Mouse (Mus musculus) A20 (cell line): ENCODE data around the gene Snw1.
"Not testable (repeated sequence)": the region's sequence is repeated elsewhere in the genome, so short reads cannot be mapped to it uniquely, and the experiment has no call there.

Experiments
- DNase-seq: peaks from one replicate; pipeline ENCODE4 v3.0.0-alpha.2; 2011; ENCODE audit warnings: low read depth, low spot score

Snw1 gene

DNA sequence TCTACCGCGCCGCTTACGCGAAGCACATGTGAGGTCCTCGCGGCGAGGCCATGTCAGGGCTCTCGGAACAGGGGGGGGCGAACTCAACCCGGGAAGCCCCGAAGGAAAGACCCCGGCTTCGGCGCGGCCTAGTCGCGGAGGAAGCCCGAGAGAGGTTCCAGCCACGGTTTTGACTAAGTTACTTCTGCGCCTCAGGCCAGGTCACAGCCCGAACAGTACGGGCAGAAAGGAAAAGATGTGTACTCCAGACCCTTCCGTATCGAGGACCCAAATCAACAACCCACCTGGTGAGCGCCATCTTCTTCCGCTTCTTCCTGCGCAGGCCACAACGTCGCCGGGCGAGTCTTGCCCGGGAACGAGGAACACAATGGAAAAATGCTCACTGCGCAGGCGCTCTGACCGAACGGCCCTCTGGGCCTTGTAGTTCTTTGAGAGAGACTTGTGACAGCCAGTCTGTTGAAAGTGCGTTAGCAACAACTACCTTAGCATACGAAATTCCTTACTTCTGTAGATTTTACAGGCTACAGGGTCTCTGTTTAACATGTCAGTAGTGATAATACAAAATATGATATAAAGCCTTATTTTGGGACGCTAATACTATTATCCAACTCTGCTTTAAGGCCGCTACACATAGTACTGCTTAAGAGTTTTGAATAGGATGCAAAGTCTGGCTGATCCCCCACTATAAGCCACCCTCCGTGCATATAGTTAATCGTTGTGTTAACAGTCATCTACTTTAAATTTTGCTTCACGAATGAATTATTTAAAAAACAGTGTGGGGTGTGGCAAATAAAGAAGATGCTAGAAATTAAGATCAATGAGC is at the start of gene Snw1:
Gene Snw1 (minus strand): TSS at position 311 of the 823 bp plus-strand sequence.
- peak; percentile 96 for DNase-seq

DNA sequence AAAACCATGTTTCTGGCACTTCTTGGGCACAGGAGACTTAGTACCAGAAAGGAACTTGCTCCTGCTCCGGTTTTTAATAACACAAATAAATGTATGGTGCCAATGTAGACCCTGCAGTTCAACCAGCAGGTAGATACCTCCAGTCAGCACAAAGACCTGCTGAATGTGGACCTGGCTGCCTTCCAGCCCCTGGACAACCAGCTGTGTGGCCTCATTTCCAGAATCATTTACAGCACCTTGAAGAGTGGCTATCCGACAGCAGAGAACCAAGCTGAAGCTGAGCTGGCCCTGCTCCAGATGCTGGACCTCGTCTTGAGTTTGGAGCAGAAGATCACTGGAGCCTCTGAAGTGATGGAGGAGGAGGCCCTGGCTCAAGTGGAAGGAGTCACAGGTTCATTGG is 47.5 kb upstream of the Snw1 start:
- not testable (repeated sequence) for DNase-seq

DNA sequence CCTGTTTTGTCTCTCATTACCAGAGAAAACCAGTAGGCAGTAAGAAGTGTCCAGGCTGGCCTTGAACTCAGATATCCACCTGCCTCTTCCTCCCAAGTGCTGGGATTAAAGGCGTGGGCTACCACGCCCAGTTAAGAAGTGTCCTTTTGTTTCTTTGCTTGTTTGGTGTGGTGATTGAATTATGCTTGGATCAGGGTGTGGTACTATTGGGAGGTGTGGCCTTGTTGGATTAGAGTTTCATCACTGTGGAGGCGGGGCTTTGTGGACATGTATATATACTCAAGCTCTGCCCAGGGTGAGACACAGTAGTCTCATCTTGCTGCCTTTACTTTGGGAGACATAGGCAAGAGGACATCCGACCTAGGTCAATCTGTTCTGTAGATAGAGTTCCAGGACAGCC is 41.9 kb upstream of the Snw1 start, which contains the start of gene Gm8300:
Gene Gm8300 (plus strand): TSS at position 301 of the 400 bp plus-strand sequence.
- not testable (repeated sequence) for DNase-seq

GRCm38 (mm10) chr12:87494421-87494820 is 22.3 kb upstream of the Snw1 start, which contains the start of gene Gm5788:
Gene Gm5788 (plus strand): TSS chr12:87494721.
- not testable (repeated sequence) for DNase-seq

- not testable (repeated sequence) for DNase-seq
Measured at GRCm38 (mm10) chr12:87488683-87489082, 16.6 kb upstream of the Snw1 start.

GRCm38 (mm10) chr12:87482482-87482881 is 10.4 kb upstream of the Snw1 start:
- not testable (repeated sequence) for DNase-seq

- DNase-seq, result no peak
Measured at GRCm38 (mm10) chr12:87474756-87475155, 2.7 kb upstream of the Snw1 start.

- no peak for DNase-seq
Measured at GRCm38 (mm10) chr12:87471421-87471963, 582 bp downstream of the Snw1 start.

- DNase-seq, result peak; percentile 67
Measured at GRCm38 (mm10) chr12:87470263-87471136, 1.6 kb downstream of the Snw1 start.

DNA sequence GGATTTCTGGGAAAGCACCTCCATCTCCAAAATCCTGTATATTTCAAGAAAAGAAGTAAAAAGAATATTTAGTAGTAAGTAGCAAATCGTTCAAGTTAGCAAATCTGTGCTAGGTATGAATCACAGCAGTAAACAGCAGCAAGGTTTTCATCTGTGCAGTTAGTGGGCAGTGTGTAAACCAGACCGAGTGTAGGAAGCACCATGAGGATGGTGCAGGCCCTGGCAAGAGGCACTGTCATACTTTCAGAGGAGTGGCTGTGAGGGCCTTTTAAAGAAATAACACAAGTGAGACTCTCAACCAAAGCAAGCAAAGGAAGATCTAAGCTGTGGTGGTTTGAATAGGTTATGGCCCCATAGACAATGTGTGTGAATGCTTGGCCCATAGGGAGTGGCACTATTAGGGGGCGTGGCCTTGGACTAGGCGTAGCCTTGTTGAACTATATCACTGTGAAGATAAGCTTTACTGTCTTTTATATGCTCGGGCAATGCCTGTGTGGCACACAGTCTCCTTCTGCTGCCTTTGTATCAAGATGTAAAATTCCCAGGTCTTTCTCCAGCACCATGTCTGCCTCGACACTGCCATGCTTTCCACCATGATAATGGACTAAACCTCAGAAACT is 7.3 kb downstream of the Snw1 start:
- DNase-seq, result no peak

GRCm38 (mm10) chr12:87449456-87449855 is 22.6 kb downstream of the Snw1 start:
- no peak for DNase-seq

- DNase-seq, result peak; percentile 65
Measured at GRCm38 (mm10) chr12:87444211-87444610, 27.9 kb downstream of the Snw1 start.

- DNase-seq, result peak; percentile 93
Measured at GRCm38 (mm10) chr12:87443700-87444122, 28.4 kb downstream of the Snw1 start, which contains the start of the genes Slirp and Alkbh1. Gene Slirp (plus strand): TSS chr12:87443896. Gene Alkbh1 (minus strand): TSS chr12:87444017.

- no peak for DNase-seq
Measured at GRCm38 (mm10) chr12:87443115-87443699, 28.9 kb downstream of the Snw1 start.

DNA sequence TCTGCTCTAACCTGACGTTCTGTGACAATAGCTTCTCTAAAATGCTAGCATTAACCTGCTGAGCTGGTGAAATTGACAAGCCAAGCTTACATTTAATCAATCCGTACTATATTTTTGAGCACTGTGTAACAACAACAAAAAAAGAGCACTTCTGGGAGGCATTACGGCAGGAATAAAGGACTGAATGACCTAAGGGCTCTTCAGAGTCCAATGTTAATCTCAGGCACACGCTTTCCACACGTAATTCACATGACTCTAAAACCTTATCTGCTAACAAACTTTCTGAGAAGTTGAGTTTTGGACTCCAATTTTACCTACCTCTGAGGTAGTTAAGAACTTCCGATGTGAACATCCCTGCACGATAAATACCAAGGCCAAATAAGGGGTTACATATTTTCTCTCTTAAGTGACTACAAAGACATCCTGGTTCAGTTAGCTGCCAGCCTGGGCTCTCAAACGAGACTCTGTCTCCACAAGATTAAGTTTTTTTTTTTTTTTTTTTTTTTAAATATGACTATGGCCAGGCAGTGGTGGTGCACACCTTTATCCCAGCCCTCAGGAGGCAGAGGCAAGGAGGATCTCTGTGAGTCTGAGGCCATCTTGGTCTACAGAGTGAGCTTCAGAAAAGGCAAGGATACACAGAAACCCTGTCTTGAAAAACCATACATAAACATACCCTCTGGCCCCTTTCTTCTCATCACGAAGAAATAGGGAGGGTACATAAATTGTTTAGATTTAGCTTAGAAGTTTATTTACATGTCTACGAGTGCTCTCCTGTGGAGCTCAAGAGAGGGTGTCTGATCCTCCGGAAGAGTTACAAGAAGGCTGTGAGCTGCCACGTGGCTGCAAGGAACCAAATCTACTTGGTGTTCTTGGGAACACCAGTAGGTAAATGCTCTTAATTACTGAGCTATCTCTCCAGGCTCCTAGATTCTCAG is 29.6 kb downstream of the Snw1 start:
- DNase-seq, result peak; percentile 71

DNA sequence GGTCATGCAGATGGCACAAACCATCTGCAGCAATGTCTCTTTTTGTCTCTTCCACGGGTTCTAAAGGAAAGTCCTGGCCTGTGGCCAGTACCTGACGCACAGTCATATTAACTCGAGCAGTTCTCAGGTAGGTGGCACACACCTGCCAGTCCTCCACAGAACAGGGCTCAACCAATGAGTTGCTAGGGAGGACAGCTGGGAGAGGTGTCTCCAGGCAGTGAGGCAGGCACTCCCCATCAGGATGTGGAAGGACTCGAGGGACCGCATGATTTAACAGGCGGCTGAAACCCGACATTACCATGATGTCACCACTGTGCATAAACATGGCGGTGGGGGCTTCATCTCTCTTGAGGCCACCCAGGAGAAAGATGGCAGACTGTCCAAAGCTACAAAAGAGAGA is 43.2 kb downstream of the Snw1 start:
- DNase-seq, result no peak

- no peak for DNase-seq
Measured at GRCm38 (mm10) chr12:87428295-87428694, 43.8 kb downstream of the Snw1 start.

- DNase-seq, result no peak
Measured at GRCm38 (mm10) chr12:87426354-87427031, 45.6 kb downstream of the Snw1 start.

DNA sequence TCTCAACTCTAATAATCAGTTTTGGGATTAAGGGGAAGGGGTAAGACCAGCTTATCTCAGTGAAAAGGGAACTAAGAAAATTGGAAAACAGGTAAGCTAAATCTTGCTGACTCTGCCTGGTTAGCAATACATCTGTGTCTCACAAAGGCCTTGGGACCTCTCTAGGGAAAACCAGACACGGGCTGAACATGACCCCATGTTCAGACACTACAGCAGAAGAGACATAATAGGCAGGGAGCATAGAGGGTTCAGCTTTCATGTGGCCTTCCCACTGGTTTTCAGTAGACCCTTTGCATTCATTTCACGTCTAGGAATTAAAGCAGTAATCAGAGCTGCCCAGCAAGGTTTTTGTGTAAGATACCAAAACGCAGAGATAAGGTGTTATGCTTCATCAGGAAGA is 47.6 kb downstream of the Snw1 start:
- no peak for DNase-seq
